Mouse (Mus musculus): ENCODE results near the gene Rbpj.

The Rbpj gene

GRCm38 (mm10) chr5:53469777-53470131 is 3.8 kb downstream of the Rbpj start:
- DNase-seq, result no peak

DNA sequence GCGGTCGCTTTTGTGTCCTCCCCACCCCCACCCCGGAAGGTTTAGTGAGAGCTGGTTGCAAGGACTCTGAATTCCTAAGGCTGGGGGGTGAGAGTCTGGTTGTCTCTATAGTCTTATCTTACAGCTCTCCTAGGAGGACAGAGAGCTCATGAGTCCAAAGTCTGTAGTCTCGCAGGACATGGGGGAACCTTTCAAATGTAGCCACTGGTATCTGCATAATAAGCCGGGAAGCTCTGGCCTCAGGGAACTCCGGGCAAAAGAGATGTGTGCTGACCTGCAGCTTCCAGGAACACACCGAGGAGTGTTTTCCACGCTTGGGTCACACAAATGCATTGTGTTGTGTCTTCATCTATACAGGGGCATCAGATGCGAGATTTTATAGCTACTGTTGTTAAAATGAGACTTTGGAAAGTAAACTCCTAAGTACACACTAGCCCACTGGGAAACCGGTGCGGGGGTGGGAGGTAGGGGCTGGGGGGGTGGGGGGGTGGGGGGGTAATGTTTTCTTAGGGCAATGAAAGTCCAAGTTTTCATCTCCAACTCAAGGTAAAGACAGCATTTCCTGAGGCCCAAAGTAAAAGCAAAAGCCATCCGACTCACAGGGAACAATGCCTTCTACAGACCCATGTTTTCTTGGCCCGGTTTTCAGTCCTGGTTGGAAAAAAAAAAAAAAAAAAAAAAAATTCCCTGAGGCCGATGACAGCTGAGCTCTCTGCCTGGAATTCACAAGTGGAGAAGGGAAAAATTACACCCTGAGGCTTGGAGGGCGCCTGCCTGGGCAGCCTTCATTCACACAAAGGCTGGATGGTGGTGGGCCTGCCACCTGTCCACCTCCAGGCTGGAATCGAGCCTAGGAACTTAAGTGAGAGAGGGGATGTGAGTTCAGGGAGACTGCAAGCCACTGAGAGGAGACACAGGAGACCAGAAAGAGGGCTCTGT is 4.5 kb downstream of the Rbpj start:
- DNase-seq, result peak; percentile 17

GRCm38 (mm10) chr5:53472485-53472884 is 6.5 kb downstream of the Rbpj start:
- DNase-seq, result no peak

GRCm38 (mm10) chr5:53479161-53479560 is 13.2 kb downstream of the Rbpj start:
- no peak for DNase-seq

- no peak for DNase-seq
Measured at GRCm38 (mm10) chr5:53479891-53480290, 13.9 kb downstream of the Rbpj start.

GRCm38 (mm10) chr5:53481021-53481420 is 15.1 kb downstream of the Rbpj start:
- DNase-seq, result no peak

GRCm38 (mm10) chr5:53485069-53485628 is 19.2 kb downstream of the Rbpj start:
- no peak for DNase-seq

- no peak for DNase-seq
Measured at GRCm38 (mm10) chr5:53485934-53486475, 20.1 kb downstream of the Rbpj start.

- DNase-seq, result no peak
Measured at GRCm38 (mm10) chr5:53486966-53487592, 21.1 kb downstream of the Rbpj start.

GRCm38 (mm10) chr5:53490697-53491099 is 24.7 kb downstream of the Rbpj start:
- DNase-seq, result no peak

- DNase-seq, result no peak
Measured at GRCm38 (mm10) chr5:53493756-53494155, 27.8 kb downstream of the Rbpj start.

DNA sequence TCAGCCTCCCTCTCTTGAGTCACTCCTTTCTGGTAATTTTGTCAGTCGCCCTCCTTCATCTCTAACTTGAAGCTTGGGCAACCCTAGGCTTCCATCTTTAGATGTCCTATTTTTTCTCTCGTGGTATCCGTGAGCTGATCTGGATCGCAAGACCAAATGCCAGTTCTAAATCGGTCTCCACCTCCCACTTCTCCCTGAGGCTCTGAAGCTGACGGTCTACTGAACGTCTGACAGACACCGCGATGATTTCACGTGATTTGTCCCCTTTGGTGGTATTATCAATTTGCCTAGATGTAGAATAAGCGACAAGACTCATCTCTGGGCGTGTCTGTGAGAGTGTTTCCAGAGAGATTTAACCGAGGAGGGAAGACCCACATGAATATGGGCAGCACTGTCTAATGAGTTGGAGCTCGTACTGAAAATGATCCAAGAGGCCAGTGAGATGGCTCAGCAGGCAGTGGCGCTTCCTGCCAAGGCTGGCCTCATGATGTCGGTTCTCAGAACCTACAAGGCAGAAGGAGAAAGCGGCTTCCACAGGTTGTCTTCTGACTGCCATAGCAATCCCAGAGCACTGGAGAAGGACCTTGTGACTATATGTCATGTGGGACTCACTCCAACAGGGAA is 28.7 kb downstream of the Rbpj start:
- DNase-seq, result no peak

DNA sequence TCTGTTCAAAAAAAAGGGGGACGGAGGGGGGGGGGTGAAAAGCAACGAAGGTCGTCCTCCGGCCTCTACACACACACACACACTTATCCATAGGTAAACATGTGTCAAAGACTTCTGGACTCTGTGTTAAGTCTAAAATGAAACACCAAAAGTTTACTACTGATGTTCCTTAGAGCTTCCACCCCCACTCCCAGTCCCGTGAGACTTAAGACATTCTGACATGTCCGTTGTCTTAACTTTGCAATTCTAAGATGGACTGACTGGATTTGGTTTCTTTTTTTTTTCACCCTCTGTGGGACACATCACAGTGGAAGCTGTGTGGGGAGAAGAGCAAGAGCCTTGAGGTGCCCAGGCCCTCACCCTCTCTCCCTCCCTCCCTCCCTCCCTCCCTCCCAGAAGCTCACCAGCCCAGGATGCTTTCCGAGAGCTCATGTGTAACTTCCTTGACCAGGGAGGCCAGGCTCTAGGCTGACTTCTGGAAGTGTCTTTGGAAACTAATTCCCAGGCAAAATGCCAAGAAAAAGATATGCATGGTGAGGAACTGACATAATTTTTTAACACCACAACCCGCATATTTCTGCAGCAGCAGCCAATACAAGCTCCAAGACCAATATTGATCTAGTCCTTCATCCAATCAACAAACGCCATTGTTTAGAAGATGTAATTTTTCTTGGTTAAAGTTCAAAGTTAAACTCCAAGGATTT is 31.0 kb downstream of the Rbpj start:
- DNase-seq, result peak; percentile 36

GRCm38 (mm10) chr5:53499571-53499970 is 33.6 kb downstream of the Rbpj start:
- no peak for DNase-seq

DNA sequence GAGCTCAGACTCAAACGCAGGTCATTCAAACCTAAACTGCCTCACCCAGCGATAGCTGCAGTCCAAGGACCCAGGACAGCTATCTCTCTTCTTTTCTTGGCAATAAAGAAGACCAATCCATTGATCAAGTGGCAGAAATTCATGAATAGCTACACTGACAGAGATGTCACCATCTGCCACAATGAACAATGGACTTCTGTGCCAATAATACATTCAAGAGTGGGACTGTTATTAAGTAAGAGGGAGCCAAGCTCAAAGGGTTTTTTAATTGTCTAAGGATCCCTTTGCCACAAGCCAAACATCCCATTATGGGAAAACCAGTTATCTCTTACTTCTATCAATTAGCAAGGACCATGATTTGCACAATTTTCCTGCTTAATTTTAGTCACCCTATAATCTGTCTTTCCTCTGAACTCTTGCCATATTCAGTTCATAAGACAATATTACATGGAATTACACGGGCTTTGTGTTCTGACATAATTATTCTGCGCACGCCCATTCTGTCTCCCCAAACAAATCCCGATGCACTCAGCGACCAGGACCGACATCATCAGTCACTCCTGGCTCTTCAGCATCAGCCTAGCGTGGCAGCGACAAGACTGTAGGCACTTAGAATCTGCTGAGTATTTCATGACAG is 34.7 kb downstream of the Rbpj start:
- DNase-seq, result no peak

GRCm38 (mm10) chr5:53503261-53503660 is 37.3 kb downstream of the Rbpj start:
- DNase-seq, result no peak

DNA sequence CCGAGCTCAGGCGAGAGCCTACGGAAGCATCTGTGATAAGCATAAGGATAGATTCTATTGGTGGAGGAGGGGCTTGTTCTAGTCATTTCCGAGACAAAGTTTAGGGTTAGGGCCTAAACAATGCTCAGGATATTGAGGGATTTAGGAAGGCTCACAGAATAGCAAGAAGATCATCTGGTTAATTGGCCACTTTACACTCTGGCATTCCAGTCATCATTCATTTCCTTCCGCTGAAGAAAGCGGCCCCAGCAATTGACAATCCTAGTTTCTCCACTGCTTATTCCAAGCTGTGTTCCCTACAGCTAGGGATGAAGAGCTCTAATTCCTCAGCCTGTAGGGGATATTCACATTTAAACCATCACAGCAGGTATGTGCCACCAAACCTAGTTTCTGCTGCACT is 39.8 kb downstream of the Rbpj start:
- no peak for DNase-seq

GRCm38 (mm10) chr5:53507371-53507770 is 41.4 kb downstream of the Rbpj start:
- DNase-seq, result no peak

GRCm38 (mm10) chr5:53509465-53509864 is 43.5 kb downstream of the Rbpj start:
- DNase-seq, result peak; percentile 14

- DNase-seq, result no peak
Measured at GRCm38 (mm10) chr5:53509927-53510326, 44.0 kb downstream of the Rbpj start.

GRCm38 (mm10) chr5:53511426-53511825 is 45.5 kb downstream of the Rbpj start:
- no peak for DNase-seq
